Mouse (Mus musculus) adrenal gland, adult (tissue): ENCODE measurements around the gene 4922502D21Rik.

ENCODE experiments used
- DNase-seq, 2 experiments: peaks; one replicate each; pipeline ENCODE4 v3.0.0; 2022 to 2023; ENCODE audit warnings: low spot score in 1 of 2; ENCODE audit not compliant: inconsistent age in 2 of 2

The 4922502D21Rik gene

GRCm38 (mm10) chr6:129314655-129315168 is 16.9 kb downstream of the 4922502D21Rik start:
- DNase-seq: no peak

GRCm38 (mm10) chr6:129312499-129312898 is 19.1 kb downstream of the 4922502D21Rik start:
- no peak for DNase-seq

- DNase-seq: no peak
Measured at GRCm38 (mm10) chr6:129304180-129304579, 27.4 kb downstream of the 4922502D21Rik start.

GRCm38 (mm10) chr6:129288708-129289107 is 42.9 kb downstream of the 4922502D21Rik start:
- DNase-seq: no peak

- DNase-seq: no peak
Measured at GRCm38 (mm10) chr6:129284384-129285104, 47.1 kb downstream of the 4922502D21Rik start.

GRCm38 (mm10) chr6:129283271-129283670 is 48.3 kb downstream of the 4922502D21Rik start:
- DNase-seq: no peak

- no peak for DNase-seq
Measured at GRCm38 (mm10) chr6:129276483-129276882, 55.1 kb downstream of the 4922502D21Rik start.

GRCm38 (mm10) chr6:129275624-129276203 is 55.9 kb downstream of the 4922502D21Rik start:
- no peak for DNase-seq

- no peak for DNase-seq
Measured at GRCm38 (mm10) chr6:129275220-129275619, 56.4 kb downstream of the 4922502D21Rik start, which contains the start of gene Cd69. Gene Cd69 (minus strand): TSS chr6:129275436.

GRCm38 (mm10) chr6:129274476-129274875 is 57.1 kb downstream of the 4922502D21Rik start:
- no peak for DNase-seq

GRCm38 (mm10) chr6:129273662-129274061 is 57.9 kb downstream of the 4922502D21Rik start:
- DNase-seq: no peak
